Mouse (Mus musculus): ENCODE measurements around the gene Slc34a2. TPM values are rescaled to one million over a fixed set of nuclear protein-coding genes. Genes with fewer than 3 reads are reported as not detected.

Slc34a2 gene
- polyA plus RNA-seq, 1 experiment from 2014 or later: 0.06 TPM

DNA sequence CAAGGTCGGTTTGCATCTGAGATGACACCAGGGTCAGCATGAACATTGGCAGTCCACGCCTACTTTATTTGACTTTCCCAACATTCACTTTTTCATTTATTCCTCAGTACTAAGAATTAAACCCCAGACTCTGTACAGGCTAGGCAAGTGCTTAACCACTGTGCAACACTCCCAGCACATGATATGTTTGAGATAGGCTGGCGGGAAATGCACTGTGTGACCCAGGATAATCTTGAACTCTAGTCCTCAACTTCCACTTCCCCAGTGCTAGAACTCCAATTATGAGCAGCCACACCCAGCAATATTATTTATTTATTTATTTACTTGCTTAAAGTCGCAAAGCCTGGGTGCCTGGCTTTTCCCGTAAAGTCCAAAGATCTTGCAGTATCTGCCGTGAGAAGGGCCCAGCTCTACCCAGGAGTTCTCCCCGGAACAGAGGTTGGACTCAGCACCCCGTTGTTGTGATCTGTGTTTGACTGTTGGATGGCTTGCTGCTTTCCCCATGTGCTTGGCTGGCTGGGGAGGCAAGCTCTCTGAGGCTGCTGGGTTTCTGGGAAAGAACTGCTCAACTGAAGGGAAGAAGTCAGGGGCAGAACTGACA, 5.0 kb downstream of the Slc34a2 start:
- no peaks in the 10 kb centered on the region for H3K4me1 ChIP-seq
- H3K9me3 ChIP-seq (replicated peaks): no peaks in the 10 kb centered on the region
- no peak for ATAC-seq (ENCODE audit: low FRiP score)
- no peaks in the 10 kb centered on the region for H3K36me3 ChIP-seq
- WGBS: 86% methylated on average over 8 of the region's 8 CpGs
- H3K4me2 ChIP-seq (replicated peaks): no peak overlapping the region
- no peak overlapping the region for H3K27ac ChIP-seq
- H3K4me3 ChIP-seq: no peak overlapping the region
- H3K27me3 ChIP-seq: peaks cover 2% of the 10 kb centered on the region; the same call in 1 of the 2 replicates
- no peak overlapping the region for H3K9ac ChIP-seq

DNA sequence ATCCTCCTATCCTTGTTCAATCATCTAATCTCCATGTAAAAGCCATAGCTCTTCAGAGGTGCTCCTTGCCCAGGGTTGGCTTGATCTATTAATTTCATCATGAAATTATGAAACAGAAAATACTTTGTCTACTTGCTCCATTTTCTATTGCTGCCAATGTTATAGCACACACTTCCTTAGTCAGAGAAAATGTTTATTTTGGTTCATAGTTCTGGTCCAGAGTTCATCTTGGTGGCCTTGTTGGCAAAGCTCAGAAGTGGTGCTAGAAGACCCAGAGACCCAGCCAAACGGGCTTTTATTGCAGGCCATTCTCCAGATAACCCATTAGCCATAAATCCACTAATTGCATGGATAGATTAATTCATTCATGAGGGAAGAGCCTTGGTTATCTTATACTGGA, 5.8 kb downstream of the Slc34a2 start:
- H3K9ac ChIP-seq: no peak overlapping the region
- no peaks in the 10 kb centered on the region for H3K4me1 ChIP-seq
- H3K27ac ChIP-seq: no peak overlapping the region
- H3K36me3 ChIP-seq: no peaks in the 10 kb centered on the region
- WGBS: 63% methylated on average over 1 of the region's 1 CpGs
- no peak for ATAC-seq (ENCODE audit: low FRiP score)
- no peak overlapping the region for H3K4me3 ChIP-seq
- H3K4me2 ChIP-seq (replicated peaks): no peak overlapping the region
- H3K9me3 ChIP-seq (replicated peaks): no peaks in the 10 kb centered on the region
- peaks cover 10% of the 10 kb centered on the region for H3K27me3 ChIP-seq

DNA sequence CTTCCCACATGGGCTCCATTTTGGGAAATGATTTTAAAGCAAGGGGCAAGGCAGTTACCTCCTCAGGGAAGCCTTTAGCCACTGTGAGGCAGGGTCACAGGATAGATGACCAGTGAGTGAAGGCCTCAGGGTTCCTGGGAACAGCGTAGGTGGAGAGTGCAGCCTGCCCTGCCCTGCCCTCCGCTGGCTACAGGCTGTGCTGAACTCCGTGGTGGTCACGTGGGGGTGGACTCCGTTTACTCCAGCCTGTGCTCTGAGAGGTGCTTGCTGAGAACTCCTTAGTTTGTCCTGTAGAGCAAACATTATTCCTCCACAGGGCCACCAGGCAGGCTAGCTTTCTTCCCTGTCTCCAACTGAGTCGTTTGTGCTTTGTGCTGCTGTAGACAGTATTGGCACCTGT, 10.1 kb downstream of the Slc34a2 start:
- H3K27ac ChIP-seq: no peak overlapping the region
- ATAC-seq (ENCODE audit: low FRiP score): no peak
- no peak overlapping the region for H3K4me2 ChIP-seq (replicated peaks)
- peaks cover 24% of the 10 kb centered on the region for H3K27me3 ChIP-seq
- WGBS: 14% methylated on average over 6 of the region's 6 CpGs
- H3K9ac ChIP-seq: no peak overlapping the region
- H3K36me3 ChIP-seq: no peaks in the 10 kb centered on the region
- H3K9me3 ChIP-seq (replicated peaks): no peaks in the 10 kb centered on the region
- no peak overlapping the region for H3K4me3 ChIP-seq
- H3K4me1 ChIP-seq: peaks cover 5% of the 10 kb centered on the region; the same call in 1 of the 2 replicates

DNA sequence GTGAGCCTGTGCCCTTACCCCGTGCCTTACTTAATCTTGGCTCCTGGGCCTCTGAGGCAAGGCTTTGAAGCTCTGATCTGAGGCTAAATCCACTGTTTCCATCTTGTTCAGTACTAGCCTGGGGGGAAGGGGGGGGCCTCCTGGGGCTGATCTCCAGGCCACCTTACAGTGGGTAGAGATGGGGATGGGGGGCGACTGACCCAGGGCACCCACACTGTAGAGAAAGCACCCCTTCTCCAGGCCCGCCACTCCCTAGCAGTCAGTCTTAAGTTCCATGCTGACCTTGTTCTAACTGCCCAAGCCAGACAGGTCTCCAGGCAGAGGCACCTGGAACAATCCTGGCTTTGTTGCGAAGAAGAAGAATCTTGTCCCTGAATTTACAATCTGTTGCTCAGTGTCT, 10.7 kb downstream of the Slc34a2 start:
- Histone ChIP-seq H3K9ac (no peak overlapping the region), H3K27ac (no peak overlapping the region), H3K27me3 (peaks cover 24% of the 10 kb centered on the region), H3K4me3 (peak overlapping the region; percentile 31), H3K36me3 (no peaks in the 10 kb centered on the region), H3K4me2 (replicated peaks) (peak overlapping the region; percentile 74), H3K9me3 (replicated peaks) (no peaks in the 10 kb centered on the region), H3K4me1 (peaks cover 5% of the 10 kb centered on the region; the same call in 1 of the 2 replicates)
- 33% methylated on average over 4 of the region's 4 CpGs for WGBS
- ATAC-seq (ENCODE audit: low FRiP score): peak; percentile 48; the same call in 1 of the 2 replicates

- no peaks in the 10 kb centered on the region for H3K36me3 ChIP-seq
- peaks cover 24% of the 10 kb centered on the region for H3K27me3 ChIP-seq
- no peaks in the 10 kb centered on the region for H3K9me3 ChIP-seq (replicated peaks)
- peaks cover 5% of the 10 kb centered on the region; the same call in 1 of the 2 replicates for H3K4me1 ChIP-seq
- peak overlapping the region; percentile 31 for H3K4me3 ChIP-seq
- H3K9ac ChIP-seq: peak overlapping the region; percentile 49; the same call in 1 of the 2 replicates
- no peak for ATAC-seq (ENCODE audit: low FRiP score)
- no peak overlapping the region for H3K27ac ChIP-seq
- H3K4me2 ChIP-seq (replicated peaks): peak overlapping the region; percentile 74
- 2% methylated on average over 37 of the region's 39 CpGs for WGBS
Observed at GRCm38 (mm10) chr5:53049046-53049445, 11.2 kb downstream of the Slc34a2 start.

DNA sequence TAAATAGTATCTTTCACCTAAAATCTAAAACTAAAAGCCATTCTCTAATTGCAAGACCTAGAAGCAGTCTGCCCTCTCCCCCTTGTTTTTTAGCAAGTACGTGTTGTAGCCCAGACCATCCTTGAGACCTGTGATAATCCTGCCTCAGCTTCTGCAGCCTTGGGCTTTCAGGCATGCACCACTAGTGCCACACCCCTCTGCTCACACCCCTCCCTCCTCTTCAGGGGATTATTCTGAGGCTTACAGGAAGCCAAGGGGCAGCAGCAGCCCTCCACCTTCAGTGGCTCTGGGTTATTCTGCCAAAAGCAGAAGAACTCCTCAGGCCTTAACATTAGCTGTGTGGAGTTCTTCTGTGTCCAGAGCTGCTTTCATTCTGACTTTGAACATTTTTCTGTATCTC, 13.1 kb downstream of the Slc34a2 start:
- no peak overlapping the region for H3K4me2 ChIP-seq (replicated peaks)
- ATAC-seq (ENCODE audit: low FRiP score): no peak
- no peak overlapping the region for H3K27ac ChIP-seq
- peaks cover 5% of the 10 kb centered on the region; the same call in 1 of the 2 replicates for H3K4me1 ChIP-seq
- H3K36me3 ChIP-seq: no peaks in the 10 kb centered on the region
- H3K9ac ChIP-seq: no peak overlapping the region
- H3K4me3 ChIP-seq: no peak overlapping the region
- WGBS: 58% methylated on average over 1 of the region's 1 CpGs
- no peaks in the 10 kb centered on the region for H3K9me3 ChIP-seq (replicated peaks)
- H3K27me3 ChIP-seq: peaks cover 24% of the 10 kb centered on the region

GRCm38 (mm10) chr5:53053246-53053645, 15.4 kb downstream of the Slc34a2 start:
- 93% methylated on average over 2 of the region's 2 CpGs for WGBS
- Histone ChIP-seq H3K9ac (no peak overlapping the region), H3K4me1 (peaks cover 5% of the 10 kb centered on the region; the same call in 1 of the 2 replicates), H3K4me3 (no peak overlapping the region), H3K4me2 (replicated peaks) (no peak overlapping the region), H3K9me3 (replicated peaks) (no peaks in the 10 kb centered on the region), H3K36me3 (no peaks in the 10 kb centered on the region), H3K27ac (no peak overlapping the region), H3K27me3 (peaks cover 19% of the 10 kb centered on the region)
- no peak for ATAC-seq (ENCODE audit: low FRiP score)

DNA sequence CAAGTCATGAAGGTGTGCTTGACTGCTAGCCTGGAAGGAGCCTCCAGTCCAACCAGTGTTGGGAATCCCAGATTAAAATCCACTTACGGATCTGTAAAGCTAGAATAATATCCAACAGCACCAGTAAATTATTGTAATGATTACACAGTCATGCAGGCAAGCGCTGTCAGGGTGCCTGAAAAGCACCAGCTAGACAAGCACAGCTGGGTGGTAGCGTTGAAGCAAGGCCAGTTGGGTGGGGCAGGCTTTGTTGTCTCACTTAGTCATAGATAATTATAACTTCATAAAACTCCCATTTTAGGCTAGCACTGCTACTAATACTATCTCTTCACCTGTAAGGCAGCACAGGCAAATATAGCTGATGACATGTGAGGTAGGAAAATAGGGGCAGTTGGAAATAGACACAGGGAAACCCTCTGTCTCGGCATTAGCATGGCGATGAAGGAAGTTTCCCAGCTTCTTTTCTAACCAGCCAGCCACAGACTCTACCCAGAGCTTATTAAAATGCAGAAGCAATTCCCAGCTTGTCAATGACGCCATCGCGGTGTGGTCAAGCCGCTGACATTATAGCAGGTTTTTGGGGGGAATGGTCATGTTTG, 23.8 kb downstream of the Slc34a2 start:
- WGBS: 92% methylated on average over 9 of the region's 9 CpGs

DNA sequence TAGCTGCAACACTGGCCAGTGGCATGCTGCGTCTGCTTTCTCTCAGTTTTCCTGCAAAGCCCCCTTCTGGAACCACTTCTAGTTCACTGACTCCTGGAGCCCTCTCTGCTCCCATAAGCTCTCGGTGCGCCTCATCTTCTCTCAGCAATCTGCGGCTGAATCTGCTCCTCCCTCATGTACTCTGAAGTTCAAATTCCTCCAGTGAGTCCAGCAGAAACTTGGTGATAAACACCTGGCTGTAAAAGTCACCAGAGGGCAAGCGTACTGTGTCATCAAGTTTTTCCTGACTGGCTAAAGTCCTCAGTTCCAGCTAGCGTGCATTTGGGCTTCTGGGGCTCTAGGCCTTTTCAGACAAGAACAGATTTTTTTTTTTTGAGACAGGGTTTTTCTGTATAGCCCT, 36.7 kb downstream of the Slc34a2 start:
- no peak for ATAC-seq (ENCODE audit: low FRiP score)
- no peaks in the 10 kb centered on the region for H3K27me3 ChIP-seq
- no peak overlapping the region for H3K9ac ChIP-seq
- H3K9me3 ChIP-seq (replicated peaks): no peaks in the 10 kb centered on the region
- 80% methylated on average over 6 of the region's 6 CpGs for WGBS
- no peak overlapping the region for H3K4me3 ChIP-seq
- H3K27ac ChIP-seq: no peak overlapping the region
- no peaks in the 10 kb centered on the region for H3K4me1 ChIP-seq
- no peaks in the 10 kb centered on the region for H3K36me3 ChIP-seq
- H3K4me2 ChIP-seq (replicated peaks): no peak overlapping the region

More for the DNA sequence above, 23.8 kb downstream of the Slc34a2 start:
- Histone ChIP-seq H3K4me2 (replicated peaks) (no peak overlapping the region), H3K4me3 (no peak overlapping the region), H3K9ac (no peak overlapping the region), H3K9me3 (replicated peaks) (no peaks in the 10 kb centered on the region), H3K27ac (no peak overlapping the region), H3K36me3 (no peaks in the 10 kb centered on the region), H3K4me1 (no peaks in the 10 kb centered on the region), H3K27me3 (no peaks in the 10 kb centered on the region)
- no peak for ATAC-seq (ENCODE audit: low FRiP score)

DNA sequence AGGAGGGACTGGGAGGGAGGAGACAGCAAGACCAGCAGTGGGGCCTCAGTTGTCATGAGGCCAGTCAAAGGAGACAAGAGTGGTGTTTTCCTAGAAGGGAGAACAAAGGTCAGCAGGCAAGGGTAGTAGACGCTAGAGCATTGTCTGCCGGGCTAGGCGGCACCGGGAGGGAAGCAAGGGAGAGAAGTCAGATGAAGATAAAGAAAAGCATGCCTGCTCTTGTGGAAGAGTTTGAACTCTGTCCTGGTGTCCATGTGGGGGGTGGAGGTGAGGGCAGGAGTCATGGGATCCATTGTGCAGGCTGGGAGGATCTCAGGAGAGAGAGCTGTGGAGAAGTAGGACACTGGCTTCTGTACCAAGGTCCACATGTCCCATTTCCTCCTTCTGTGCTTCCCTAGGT, 40.6 kb downstream of the Slc34a2 start:
- Histone ChIP-seq H3K27ac (no peak overlapping the region), H3K27me3 (no peaks in the 10 kb centered on the region), H3K36me3 (no peaks in the 10 kb centered on the region), H3K4me3 (no peak overlapping the region), H3K9me3 (replicated peaks) (no peaks in the 10 kb centered on the region), H3K4me1 (no peaks in the 10 kb centered on the region), H3K9ac (no peak overlapping the region), H3K4me2 (replicated peaks) (no peak overlapping the region)
- 39% methylated on average over 4 of the region's 4 CpGs for WGBS
- no peak for ATAC-seq (ENCODE audit: low FRiP score)

- Histone ChIP-seq H3K27ac (no peak overlapping the region), H3K9ac (no peak overlapping the region), H3K4me1 (no peaks in the 10 kb centered on the region), H3K4me2 (replicated peaks) (no peak overlapping the region), H3K4me3 (no peak overlapping the region), H3K27me3 (no peaks in the 10 kb centered on the region), H3K9me3 (replicated peaks) (no peaks in the 10 kb centered on the region), H3K36me3 (no peaks in the 10 kb centered on the region)
- 91% methylated on average over 7 of the region's 7 CpGs for WGBS
- no peak for ATAC-seq (ENCODE audit: low FRiP score)
Observed at GRCm38 (mm10) chr5:53087452-53087851, 49.6 kb downstream of the Slc34a2 start.

DNA sequence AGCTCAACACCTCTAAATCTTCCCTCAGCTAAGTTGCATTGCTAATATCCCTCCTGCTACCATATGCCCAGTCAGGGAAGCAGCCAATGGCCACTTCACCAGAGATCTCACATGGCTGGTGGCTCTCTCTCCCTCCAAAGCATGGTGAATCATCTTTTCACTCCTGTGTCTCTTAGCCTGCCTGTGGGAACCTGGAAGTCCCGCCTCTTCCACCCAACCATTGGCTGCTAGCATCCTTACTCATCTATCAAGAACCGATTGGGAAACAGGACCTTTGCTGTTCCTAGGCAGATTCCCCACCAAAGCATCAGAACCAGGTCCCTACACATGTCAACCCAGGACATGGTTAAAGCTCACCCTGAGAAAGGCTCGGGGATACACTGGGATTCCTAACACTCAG, 53.5 kb downstream of the Slc34a2 start:
- 70% methylated on average over 3 of the region's 3 CpGs for WGBS
- no peak overlapping the region for H3K27ac ChIP-seq

More for the DNA sequence above, 53.5 kb downstream of the Slc34a2 start:
- H3K4me3 ChIP-seq: no peak overlapping the region
- H3K36me3 ChIP-seq: no peaks in the 10 kb centered on the region
- no peaks in the 10 kb centered on the region for H3K27me3 ChIP-seq
- no peak for ATAC-seq (ENCODE audit: low FRiP score)
- H3K9me3 ChIP-seq (replicated peaks): no peaks in the 10 kb centered on the region
- no peaks in the 10 kb centered on the region for H3K4me1 ChIP-seq
- H3K4me2 ChIP-seq (replicated peaks): no peak overlapping the region
- H3K9ac ChIP-seq: no peak overlapping the region
